Mouse (Mus musculus) lung, postnatal 0 days (tissue): ENCODE results near the gene Mrps34. TPM values are rescaled to one million over a fixed set of nuclear protein-coding genes. Genes with fewer than 3 reads are reported as not detected.

Experiments used
- ATAC-seq: fragments of 200-750 bp; cut with Nextera tagmentation; 2 replicates; pipeline ENCODE4 v1.8.0; 2017; ENCODE audit warnings: moderate library complexity
- DNase-seq: peaks from one replicate; pipeline ENCODE4 v3.0.0-alpha.2; 2016; ENCODE audit warnings: low spot score
- H3K27ac ChIP-seq: fragments of 300-500 bp; sonication (generic); 2 replicates; pipeline ENCODE4 v1.5.1; 2014; ENCODE audit warnings: antibody characterized with exemption, mild to moderate bottlenecking, low read length, mixed read lengths
- H3K27me3 ChIP-seq: fragments of 300-500 bp; sonication (generic); replicated peaks from 2 replicates; pipeline ENCODE4 v1.6.1; 2014; ENCODE audit warnings: low read length, mixed read lengths; ENCODE audit not compliant: insufficient read depth
- H3K36me3 ChIP-seq: fragments of 300-500 bp; sonication (generic); 2 replicates; pipeline ENCODE4 v1.6.1; 2014; ENCODE audit warnings: low read length, mixed read lengths; ENCODE audit not compliant: insufficient read depth
- H3K4me1 ChIP-seq: fragments of 300-500 bp; sonication (generic); 2 replicates; pipeline ENCODE4 v1.6.1; 2014; ENCODE audit warnings: antibody characterized with exemption, low read depth, low read length, mixed read lengths; ENCODE audit not compliant: insufficient read depth
- H3K4me2 ChIP-seq: fragments of 300-500 bp; sonication (generic); replicated peaks from 2 replicates; pipeline ENCODE4 v1.6.1; 2014; ENCODE audit warnings: low read depth, mild to moderate bottlenecking, low read length, moderate library complexity, mixed read lengths
- H3K4me3 ChIP-seq: fragments of 300-500 bp; sonication (generic); 2 replicates; pipeline ENCODE4 v1.5.1; 2014; ENCODE audit warnings: low read depth, low read length
- H3K9ac ChIP-seq: fragments of 300-500 bp; sonication (generic); replicated peaks from 2 replicates; pipeline ENCODE4 v1.6.1; 2014; ENCODE audit warnings: low read depth, mild to moderate bottlenecking
- H3K9me3 ChIP-seq: fragments of 300-500 bp; sonication (generic); 2 replicates; pipeline ENCODE4 v1.6.1; 2016; ENCODE audit warnings: low read length, mixed read lengths
- CTCF ChIP-seq: IDR thresholded peaks from 2 replicates; pipeline ENCODE4 v1.5.1; 2016; ENCODE audit warnings: antibody characterized with exemption, mild to moderate bottlenecking
- EP300 ChIP-seq: IDR thresholded peaks from 2 replicates; pipeline ENCODE4 v1.6.1; 2016; ENCODE audit warnings: antibody characterized with exemption, mild to moderate bottlenecking, control low read depth
- WGBS: fragments of 180-500 bp; shearing (Covaris S2); extraction: QIAGEN DNeasy Blood & Tissue Kit; methylation state at CpG from one replicate; pipeline ENCODE4 v1.1.7; 2014; 5-methylcytosine and 5-hydroxymethylcytosine counted together
- polyA plus RNA-seq: library from polyadenylated mRNA; unstranded; fragments of >200 nt; fragmentation: Nextera tagmentation; extraction: Ambion mirVana; gene quantifications from 2 replicates; pipeline ENCODE4 v1.2.1, GENCODE M21; 2015

Mrps34 gene
- polyA plus RNA-seq, 1 experiment from 2014 or later: 90.7 TPM

GRCm38 (mm10) chr17:24902124-24902523 is 7.2 kb downstream of the Mrps34 start:
- no peak overlapping the region for H3K4me2 ChIP-seq
- no peak for ATAC-seq
- no peak overlapping the region for H3K4me3 ChIP-seq
- H3K4me1 ChIP-seq: no peaks in the 10 kb centered on the region
- H3K9me3 ChIP-seq: no peaks in the 10 kb centered on the region
- H3K27me3 ChIP-seq: no peaks in the 10 kb centered on the region
- no peak for DNase-seq
- H3K36me3 ChIP-seq: peaks cover 72% of the 10 kb centered on the region
- H3K27ac ChIP-seq: no peak overlapping the region
- H3K9ac ChIP-seq: no peak overlapping the region
- WGBS: 86% methylated on average over 5 of the region's 5 CpGs
- TF ChIP-seq CTCF: no peak
- TF ChIP-seq EP300: no peak

- peaks cover 77% of the 10 kb centered on the region for H3K36me3 ChIP-seq
- no peak overlapping the region for H3K9ac ChIP-seq
- no peak overlapping the region for H3K27ac ChIP-seq
- no peak for ATAC-seq
- H3K27me3 ChIP-seq: no peaks in the 10 kb centered on the region
- no peak overlapping the region for H3K4me3 ChIP-seq
- H3K4me2 ChIP-seq: no peak overlapping the region
- H3K4me1 ChIP-seq: no peaks in the 10 kb centered on the region
- DNase-seq: no peak
- TF ChIP-seq EP300: no peak
- peak; percentile 53 for TF ChIP-seq CTCF
- WGBS: 69% methylated on average over 8 of the region's 9 CpGs
- no peaks in the 10 kb centered on the region for H3K9me3 ChIP-seq
Measured at GRCm38 (mm10) chr17:24902671-24903474, 8.0 kb downstream of the Mrps34 start.

- H3K9me3 ChIP-seq: no peaks in the 10 kb centered on the region
- no peak overlapping the region for H3K9ac ChIP-seq
- H3K27ac ChIP-seq: no peak overlapping the region
- no peak for DNase-seq
- no peak overlapping the region for H3K4me3 ChIP-seq
- H3K4me1 ChIP-seq: no peaks in the 10 kb centered on the region
- 78% methylated on average over 9 of the region's 9 CpGs for WGBS
- no peak for TF ChIP-seq EP300
- peaks cover 83% of the 10 kb centered on the region for H3K36me3 ChIP-seq
- H3K4me2 ChIP-seq: no peak overlapping the region
- peak; percentile 41 for ATAC-seq
- no peaks in the 10 kb centered on the region for H3K27me3 ChIP-seq
Measured at GRCm38 (mm10) chr17:24903767-24904166, 8.9 kb downstream of the Mrps34 start.

GRCm38 (mm10) chr17:24907591-24907990 is 12.7 kb downstream of the Mrps34 start:
- no peak for DNase-seq
- ATAC-seq: no peak
- TF ChIP-seq EP300: no peak
- TF ChIP-seq CTCF: no peak
- Histone ChIP-seq H3K27me3 (no peaks in the 10 kb centered on the region), H3K27ac (no peak overlapping the region), H3K9ac (no peak overlapping the region), H3K4me2 (no peak overlapping the region), H3K4me1 (no peaks in the 10 kb centered on the region), H3K36me3 (peaks cover 76% of the 10 kb centered on the region), H3K9me3 (no peaks in the 10 kb centered on the region), H3K4me3 (no peak overlapping the region)
- 98% methylated on average over 2 of the region's 2 CpGs for WGBS

- Histone ChIP-seq H3K9ac (no peak overlapping the region), H3K4me3 (no peak overlapping the region), H3K4me1 (no peaks in the 10 kb centered on the region), H3K27me3 (no peaks in the 10 kb centered on the region), H3K27ac (no peak overlapping the region), H3K4me2 (no peak overlapping the region), H3K36me3 (peaks cover 84% of the 10 kb centered on the region), H3K9me3 (no peaks in the 10 kb centered on the region)
- ATAC-seq: no peak
- TF ChIP-seq CTCF (no peak), EP300 (no peak)
- no peak for DNase-seq
Measured at GRCm38 (mm10) chr17:24913984-24914383, 19.1 kb downstream of the Mrps34 start.

GRCm38 (mm10) chr17:24923246-24923645 is 28.3 kb downstream of the Mrps34 start:
- H3K4me2 ChIP-seq: no peak overlapping the region
- WGBS: 97% methylated on average over 1 of the region's 1 CpGs

More at GRCm38 (mm10) chr17:24923246-24923645, 28.3 kb downstream of the Mrps34 start:
- TF ChIP-seq EP300 (no peak), CTCF (no peak)
- Histone ChIP-seq H3K27ac (no peak overlapping the region), H3K4me1 (no peaks in the 10 kb centered on the region), H3K4me3 (no peak overlapping the region), H3K27me3 (no peaks in the 10 kb centered on the region), H3K9ac (no peak overlapping the region), H3K36me3 (peaks cover 46% of the 10 kb centered on the region), H3K9me3 (no peaks in the 10 kb centered on the region)
- DNase-seq (no peak), ATAC-seq (no peak)
